Mouse (Mus musculus) yolk sac, embryonic 10.5 days (tissue): ENCODE results near the gene Grik4.
A peak's percentile ranks its signal among the peaks of the same experiment; 100 is the strongest.

Source experiments
- DNase-seq: peaks from one replicate; pipeline ENCODE4 v3.0.0-alpha.2; 2017; ENCODE audit warnings: low spot score

Grik4 gene

GRCm38 (mm10) chr9:42797276-42797675 is 147.0 kb downstream of the Grik4 start:
- DNase-seq = no peak

- no peak for DNase-seq
Measured at GRCm38 (mm10) chr9:42795881-42796280, 148.4 kb downstream of the Grik4 start.

GRCm38 (mm10) chr9:42794006-42794405 is 150.3 kb downstream of the Grik4 start:
- DNase-seq = no peak

- no peak for DNase-seq
Measured at GRCm38 (mm10) chr9:42793581-42793980, 150.7 kb downstream of the Grik4 start.

- DNase-seq = no peak
Measured at GRCm38 (mm10) chr9:42792381-42792780, 151.9 kb downstream of the Grik4 start.

GRCm38 (mm10) chr9:42791779-42792178 is 152.5 kb downstream of the Grik4 start:
- no peak for DNase-seq

GRCm38 (mm10) chr9:42791346-42791745 is 152.9 kb downstream of the Grik4 start:
- no peak for DNase-seq

- no peak for DNase-seq
Measured at GRCm38 (mm10) chr9:42788471-42788870, 155.8 kb downstream of the Grik4 start.

- no peak for DNase-seq
Measured at GRCm38 (mm10) chr9:42786882-42787281, 157.4 kb downstream of the Grik4 start.

GRCm38 (mm10) chr9:42786286-42786685 is 158.0 kb downstream of the Grik4 start:
- no peak for DNase-seq

GRCm38 (mm10) chr9:42785173-42785830 is 159.0 kb downstream of the Grik4 start:
- DNase-seq = no peak

GRCm38 (mm10) chr9:42783248-42783903 is 160.9 kb downstream of the Grik4 start:
- peak; percentile 65 for DNase-seq

- DNase-seq = peak; percentile 71
Measured at GRCm38 (mm10) chr9:42778471-42779263, 165.6 kb downstream of the Grik4 start.

- no peak for DNase-seq
Measured at GRCm38 (mm10) chr9:42777913-42778312, 166.4 kb downstream of the Grik4 start.

- peak; percentile 50 for DNase-seq
Measured at GRCm38 (mm10) chr9:42776804-42777203, 167.5 kb downstream of the Grik4 start.

- no peak for DNase-seq
Measured at GRCm38 (mm10) chr9:42764823-42765560, 179.3 kb downstream of the Grik4 start.

- no peak for DNase-seq
Measured at GRCm38 (mm10) chr9:42758682-42759205, 185.5 kb downstream of the Grik4 start.

- no peak for DNase-seq
Measured at GRCm38 (mm10) chr9:42757012-42757640, 187.2 kb downstream of the Grik4 start.

GRCm38 (mm10) chr9:42754699-42755098 is 189.6 kb downstream of the Grik4 start:
- DNase-seq = no peak

- DNase-seq = no peak
Measured at GRCm38 (mm10) chr9:42751160-42751559, 193.1 kb downstream of the Grik4 start.

- DNase-seq = no peak
Measured at GRCm38 (mm10) chr9:42750176-42750575, 194.1 kb downstream of the Grik4 start.
